Mouse (Mus musculus) forebrain, embryonic 11.5 days (tissue): ENCODE measurements at regions not wholly inside any gene's neighbourhood (a gene's known extent, or its start where the extent isn't known, plus 50 kb on each side); places are given as distances from the start of the nearest gene placed in this dataset.

Experiments used
- ATAC-seq: fragments of 200-750 bp; cut with Nextera tagmentation; replicated peaks from 2 replicates; pipeline ENCODE4 v1.8.0; 2017; ENCODE audit warnings: moderate TSS enrichment; ENCODE audit not compliant: low FRiP score
- DNase-seq: peaks from one replicate; pipeline ENCODE4 v3.0.0-alpha.2; 2017; ENCODE audit warnings: low spot score
- H3K27ac ChIP-seq: fragments of 300-500 bp; sonication (generic); 2 replicates; pipeline ENCODE4 v1.5.1; 2014; ENCODE audit warnings: low read depth, low read length
- H3K27me3 ChIP-seq: fragments of 300-500 bp; sonication (generic); 2 replicates; pipeline ENCODE4 v1.6.1; 2014; ENCODE audit warnings: mild to moderate bottlenecking, low read length, mixed read lengths; ENCODE audit not compliant: control insufficient read depth, insufficient read depth
- H3K36me3 ChIP-seq: fragments of 300-500 bp; sonication (generic); 2 replicates; pipeline ENCODE4 v1.6.1; 2014; ENCODE audit warnings: mild to moderate bottlenecking, low read length, moderate library complexity, mixed read lengths; ENCODE audit not compliant: control insufficient read depth, insufficient read depth
- H3K4me1 ChIP-seq: fragments of 300-500 bp; sonication (generic); replicated peaks from 2 replicates; pipeline ENCODE4 v1.6.1; 2014; ENCODE audit warnings: low read length, mixed read lengths; ENCODE audit not compliant: control insufficient read depth, insufficient read depth
- H3K4me2 ChIP-seq: fragments of 300-500 bp; sonication (generic); 2 replicates; pipeline ENCODE4 v1.6.1; 2014; ENCODE audit warnings: low read depth, mild to moderate bottlenecking, low read length, moderate library complexity, mixed read lengths; ENCODE audit not compliant: severe bottlenecking
- H3K4me3 ChIP-seq: fragments of 300-500 bp; sonication (generic); 2 replicates; pipeline ENCODE4 v1.5.1; 2014; ENCODE audit warnings: low read depth, low read length
- H3K9ac ChIP-seq: fragments of 300-500 bp; sonication (generic); 2 replicates; pipeline ENCODE4 v1.6.1; 2014; ENCODE audit warnings: low read length
- H3K9me3 ChIP-seq: fragments of 300-500 bp; sonication (generic); 2 replicates; pipeline ENCODE4 v1.6.1; 2016; ENCODE audit warnings: low read length, mixed read lengths; ENCODE audit not compliant: control insufficient read depth
- WGBS: fragments of 180-500 bp; shearing (Covaris S2); extraction: QIAGEN DNeasy Blood & Tissue Kit; methylation state at CpG from one replicate; pipeline ENCODE4 v1.1.7; 2014; 5-methylcytosine and 5-hydroxymethylcytosine counted together

DNA sequence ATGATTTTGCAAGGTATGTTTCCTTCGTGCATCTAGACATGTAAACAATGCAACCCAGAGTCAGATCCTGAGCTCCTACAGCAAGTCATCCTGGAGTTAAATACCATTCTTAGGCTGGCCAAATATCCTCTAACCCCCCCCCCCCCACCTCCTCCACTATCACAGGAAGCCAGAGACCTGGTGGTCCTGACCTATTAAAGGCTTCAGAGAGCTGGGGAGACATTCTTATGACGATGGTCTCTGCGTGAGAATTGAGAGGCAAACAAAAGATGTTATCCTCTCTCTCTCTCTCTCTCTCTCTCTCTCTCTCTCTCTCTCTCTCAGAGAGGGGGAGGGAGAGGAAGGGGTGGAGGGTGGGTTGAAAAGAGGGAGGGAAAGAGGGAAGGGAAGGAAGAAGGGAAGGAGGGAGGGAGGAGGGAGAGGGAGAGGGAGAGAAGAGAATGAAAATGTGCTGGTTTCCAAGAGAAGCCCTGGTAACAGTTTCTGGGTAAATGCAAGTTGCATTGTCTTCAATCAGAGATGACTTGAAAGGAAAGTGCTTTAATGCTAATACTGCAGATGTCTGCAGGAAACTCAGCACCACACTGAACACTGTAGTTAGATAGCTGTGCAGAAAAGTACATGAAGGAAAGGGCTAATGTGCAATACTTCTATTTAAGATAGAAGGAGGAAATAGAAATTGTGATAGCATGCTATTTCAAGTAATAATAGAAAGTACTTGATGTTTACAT, 125.3 kb downstream of the Tmem38b start:
- Histone ChIP-seq H3K27me3 (no peaks in the 10 kb centered on the region), H3K27ac (no peak overlapping the region), H3K4me2 (no peak overlapping the region), H3K9me3 (no peaks in the 10 kb centered on the region), H3K9ac (no peak overlapping the region), H3K4me1 (peaks cover 11% of the 10 kb centered on the region), H3K36me3 (no peaks in the 10 kb centered on the region), H3K4me3 (no peak overlapping the region)
- ATAC-seq (no peak), DNase-seq (no peak)
- WGBS: 14% methylated on average over 3 of the region's 3 CpGs

- Histone ChIP-seq H3K27me3 (no peaks in the 10 kb centered on the region), H3K27ac (peak overlapping the region; percentile 39; the same call in 1 of the 2 replicates), H3K4me2 (no peak overlapping the region), H3K9ac (no peak overlapping the region), H3K4me1 (peaks cover 11% of the 10 kb centered on the region), H3K4me3 (no peak overlapping the region), H3K36me3 (no peaks in the 10 kb centered on the region), H3K9me3 (no peaks in the 10 kb centered on the region)
- 44% methylated on average over 5 of the region's 5 CpGs for WGBS
- DNase-seq: no peak
- no peak for ATAC-seq
Observed at GRCm38 (mm10) chr4:53951734-53952109, 125.9 kb downstream of the Tmem38b start.

DNA sequence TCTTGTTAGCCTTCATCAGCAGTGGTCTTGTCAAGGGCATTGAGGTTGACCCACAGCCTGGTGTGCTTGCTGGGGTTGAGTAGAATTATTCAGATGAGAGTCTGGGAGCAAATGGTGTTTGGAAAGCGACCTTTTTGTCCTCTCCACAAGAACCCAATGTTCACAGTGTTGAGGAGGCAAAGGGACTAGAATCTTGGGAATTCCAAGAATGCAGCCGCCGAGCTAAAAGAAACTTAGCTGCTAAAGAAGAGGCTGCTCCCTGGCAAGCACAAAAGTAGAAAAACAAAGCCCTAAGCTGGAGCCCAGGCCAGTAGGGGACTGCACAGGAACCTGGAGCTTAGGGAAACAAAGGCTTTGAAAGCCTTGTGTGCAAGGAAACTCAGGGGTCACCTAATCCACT, 126.4 kb downstream of the Tmem38b start:
- Histone ChIP-seq H3K4me1 (peaks cover 11% of the 10 kb centered on the region), H3K27ac (peak overlapping the region; percentile 39), H3K9ac (no peak overlapping the region), H3K4me3 (no peak overlapping the region), H3K36me3 (no peaks in the 10 kb centered on the region), H3K4me2 (no peak overlapping the region), H3K27me3 (no peaks in the 10 kb centered on the region), H3K9me3 (no peaks in the 10 kb centered on the region)
- 0 out of 2 replicates have a peak, but pooled peaks have one; percentile 27 for ATAC-seq
- no peak for DNase-seq
- WGBS: 2% methylated on average over 3 of the region's 3 CpGs

- Histone ChIP-seq H3K4me1 (no peaks in the 10 kb centered on the region), H3K9ac (no peak overlapping the region), H3K9me3 (no peaks in the 10 kb centered on the region), H3K4me3 (no peak overlapping the region), H3K36me3 (no peaks in the 10 kb centered on the region), H3K27ac (no peak overlapping the region), H3K4me2 (no peak overlapping the region), H3K27me3 (no peaks in the 10 kb centered on the region)
- WGBS: 64% methylated on average over 3 of the region's 3 CpGs
- DNase-seq (no peak), ATAC-seq (no peak)
Observed at GRCm38 (mm10) chr4:53962458-53962857, 136.6 kb downstream of the Tmem38b start.

DNA sequence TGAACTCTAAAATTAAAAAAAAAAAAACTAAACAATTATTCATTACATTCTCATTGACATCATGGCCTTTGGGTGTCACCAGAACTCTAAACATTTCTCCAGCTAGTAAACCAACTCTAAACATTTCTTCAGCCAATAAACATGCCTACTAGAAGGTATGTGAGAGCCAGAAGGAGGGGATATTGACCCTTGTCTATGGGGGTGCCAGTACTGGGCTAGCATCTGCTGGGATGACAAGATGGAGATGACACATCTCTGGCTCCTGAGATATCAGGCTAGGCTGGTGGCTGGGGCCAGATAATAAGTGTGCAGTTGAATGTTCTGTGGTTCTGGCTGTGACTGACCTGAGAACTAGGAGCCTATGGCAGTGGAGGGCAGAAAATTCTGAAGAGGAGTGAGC, 144.6 kb downstream of the Tmem38b start:
- DNase-seq (no peak), ATAC-seq (no peak)
- H3K4me2 ChIP-seq: no peak overlapping the region

DNA sequence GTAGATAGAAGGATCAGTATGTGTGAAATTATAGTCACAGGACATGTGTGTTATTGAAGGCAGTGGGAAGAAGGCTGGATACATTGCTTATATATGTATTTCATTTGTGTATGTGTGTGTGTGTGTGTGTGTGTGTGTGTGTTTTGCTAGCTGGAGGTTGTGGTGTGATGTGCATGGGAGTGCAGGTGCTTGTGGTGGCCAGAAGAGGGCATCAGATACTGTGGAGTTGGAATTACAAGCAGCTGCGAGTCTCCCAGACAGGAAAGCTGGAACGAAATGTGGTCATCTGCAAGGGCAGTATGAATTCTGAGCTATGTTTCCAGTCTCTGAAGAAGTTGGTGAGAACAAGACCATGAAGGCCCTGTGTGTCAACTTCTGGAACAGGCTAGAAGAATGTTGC, 145.1 kb downstream of the Tmem38b start:
- Histone ChIP-seq H3K27me3 (no peaks in the 10 kb centered on the region), H3K9me3 (no peaks in the 10 kb centered on the region), H3K27ac (no peak overlapping the region), H3K4me2 (no peak overlapping the region), H3K9ac (no peak overlapping the region), H3K36me3 (no peaks in the 10 kb centered on the region), H3K4me1 (no peaks in the 10 kb centered on the region), H3K4me3 (no peak overlapping the region)
- WGBS: 92% methylated on average over 2 of the region's 2 CpGs
- DNase-seq: no peak
- ATAC-seq: no peak

More for the DNA sequence above, 144.6 kb downstream of the Tmem38b start:
- H3K36me3 ChIP-seq: no peaks in the 10 kb centered on the region
- H3K9me3 ChIP-seq: no peaks in the 10 kb centered on the region
- H3K27ac ChIP-seq: no peak overlapping the region
- H3K4me1 ChIP-seq: no peaks in the 10 kb centered on the region
- no peak overlapping the region for H3K4me3 ChIP-seq
- no peaks in the 10 kb centered on the region for H3K27me3 ChIP-seq
- H3K9ac ChIP-seq: no peak overlapping the region

- H3K27ac ChIP-seq: no peak overlapping the region
- no peak for ATAC-seq
- WGBS: 86% methylated on average over 12 of the region's 12 CpGs
- no peaks in the 10 kb centered on the region for H3K36me3 ChIP-seq
- H3K4me2 ChIP-seq: no peak overlapping the region
- no peak for DNase-seq
- no peaks in the 10 kb centered on the region for H3K9me3 ChIP-seq
- no peaks in the 10 kb centered on the region for H3K27me3 ChIP-seq
- no peaks in the 10 kb centered on the region for H3K4me1 ChIP-seq
- no peak overlapping the region for H3K9ac ChIP-seq
- no peak overlapping the region for H3K4me3 ChIP-seq
Observed at GRCm38 (mm10) chr4:53976036-53976638, 150.3 kb downstream of the Tmem38b start.

GRCm38 (mm10) chr4:53986519-53987301, 160.9 kb downstream of the Tmem38b start:
- no peaks in the 10 kb centered on the region for H3K27me3 ChIP-seq
- no peak overlapping the region for H3K4me2 ChIP-seq
- no peaks in the 10 kb centered on the region for H3K9me3 ChIP-seq
- WGBS: 88% methylated on average over 8 of the region's 8 CpGs
- H3K36me3 ChIP-seq: no peaks in the 10 kb centered on the region
- H3K9ac ChIP-seq: no peak overlapping the region
- ATAC-seq (no peak), DNase-seq (no peak)
- no peaks in the 10 kb centered on the region for H3K4me1 ChIP-seq
- no peak overlapping the region for H3K4me3 ChIP-seq
- H3K27ac ChIP-seq: no peak overlapping the region
